ENCODE assay signal across 9 mouse cellular contexts in the genomic region with DNA sequence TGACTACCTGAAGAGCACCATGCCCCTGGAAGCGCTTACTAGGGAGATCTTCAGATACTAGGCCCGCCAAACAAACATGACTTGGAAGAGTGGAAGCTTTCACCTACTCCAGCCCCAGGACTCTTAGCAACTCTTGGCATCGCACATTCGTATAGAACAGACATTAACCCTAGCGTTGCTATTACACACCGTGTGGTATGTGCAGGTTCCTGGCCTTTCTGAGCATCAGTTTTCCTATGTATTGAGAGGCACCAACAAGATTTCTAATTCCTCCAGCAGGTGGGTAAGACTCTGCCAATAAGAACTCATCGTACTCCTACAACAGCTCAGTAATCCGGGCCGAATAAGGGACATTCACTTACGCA. TPM values are rescaled to one million over a fixed set of nuclear protein-coding genes. Genes with fewer than 3 reads are reported as not detected.
DNase-seq lines count a peak whose midpoint lies in the region; ATAC-seq and TF ChIP-seq lines count a peak whose summit lies in the region.
"Had no signal": no experiment of that assay in that cellular context is flagged by ENCODE, and none has a peak within 500 bp of the region (broad histone marks: within the 10 kb centered on the region; RNA-seq: fewer than 3 reads in every experiment).

No protein-coding gene starts in this region.

- peak overlapping the region; percentile 69 for H3K27ac ChIP-seq in embryonic facial prominence, embryonic 14.5 days (replicated peaks; ENCODE audit: low read depth, low read length)
- no peak overlapping the region for H3K27ac ChIP-seq in intestine, postnatal 0 days (ENCODE audit: low read depth, low read length)
- no peak overlapping the region for H3K27ac ChIP-seq in neural tube, embryonic 15.5 days (replicated peaks)

- peak overlapping the region; percentile 93 for H3K9ac ChIP-seq in embryonic facial prominence, embryonic 14.5 days (ENCODE audit: low read depth, low read length)
- peak overlapping the region; percentile 63; the same call in 1 of the 2 replicates for H3K9ac ChIP-seq in intestine, postnatal 0 days (ENCODE audit: low read depth, low read length)
- H3K9ac ChIP-seq in neural tube, embryonic 15.5 days (replicated peaks): peak overlapping the region; percentile 47

- H3K9me3 ChIP-seq in embryonic facial prominence, embryonic 14.5 days (ENCODE audit: control insufficient read depth, low read length): no peaks in the 10 kb centered on the region
- no peaks in the 10 kb centered on the region for H3K9me3 ChIP-seq in intestine, postnatal 0 days (ENCODE audit: control insufficient read depth)
- no peaks in the 10 kb centered on the region for H3K9me3 ChIP-seq in neural tube, embryonic 15.5 days (replicated peaks)

- peaks cover 16% of the 10 kb centered on the region for H3K36me3 ChIP-seq in embryonic facial prominence, embryonic 14.5 days (ENCODE audit: control insufficient read depth, insufficient read depth, low read length)
- H3K36me3 ChIP-seq in intestine, postnatal 0 days (ENCODE audit: control insufficient read depth, insufficient read depth): peaks cover 4% of the 10 kb centered on the region; the same call in 1 of the 2 replicates
- H3K36me3 ChIP-seq in neural tube, embryonic 15.5 days: no peaks in the 10 kb centered on the region

- peak; percentile 10 for ATAC-seq in embryonic facial prominence, embryonic 14.5 days (ENCODE audit: low read depth)
- ATAC-seq in intestine, postnatal 0 days: no peak
- ATAC-seq in neural tube, embryonic 15.5 days (ENCODE audit: low FRiP score): no peak

- H3K4me1 ChIP-seq in lung, adult 2 months (ENCODE audit: control insufficient read depth, insufficient read depth, low read length): peaks cover 11% of the 10 kb centered on the region
- peaks cover 47% of the 10 kb centered on the region for H3K4me1 ChIP-seq in embryonic facial prominence, embryonic 14.5 days (ENCODE audit: control insufficient read depth, insufficient read depth, low read length)
- peaks cover 5% of the 10 kb centered on the region; the same call in 1 of the 2 replicates for H3K4me1 ChIP-seq in intestine, postnatal 0 days (replicated peaks; ENCODE audit: control insufficient read depth, insufficient read depth, low read length)
- H3K4me1 ChIP-seq in neural tube, embryonic 15.5 days: peaks cover 47% of the 10 kb centered on the region

- 10% methylated on average over 10 of the region's 10 CpGs for WGBS in lung, adult 2 months
- 4% methylated on average over 9 of the region's 10 CpGs for WGBS in embryonic facial prominence, embryonic 14.5 days
- 18% methylated on average over 10 of the region's 10 CpGs for WGBS in intestine, postnatal 0 days
- WGBS in neural tube, embryonic 15.5 days: 13% methylated on average over 10 of the region's 10 CpGs

- H3K4me2 ChIP-seq in embryonic facial prominence, embryonic 14.5 days (ENCODE audit: low read depth, low read length): peak overlapping the region; percentile 74
- H3K4me2 ChIP-seq in intestine, postnatal 0 days (replicated peaks; ENCODE audit: low read depth): peak overlapping the region; percentile 88
- peak overlapping the region; percentile 79 for H3K4me2 ChIP-seq in neural tube, embryonic 15.5 days

- H3K4me3 ChIP-seq in lung, adult 2 months (replicated peaks; ENCODE audit: extremely low read depth, low read depth, low read length): peak overlapping the region; percentile 61
- H3K4me3 ChIP-seq in embryonic facial prominence, embryonic 14.5 days (ENCODE audit: low read depth, low read length): peak overlapping the region; percentile 85
- peak overlapping the region; percentile 76 for H3K4me3 ChIP-seq in intestine, postnatal 0 days (ENCODE audit: low read depth, low read length)
- H3K4me3 ChIP-seq in neural tube, embryonic 15.5 days (replicated peaks): peak overlapping the region; percentile 52

- intact Hi-C loops in gastrocnemius, postnatal 14 days (cut with DNase I; ENCODE audit: low total_unique reads): no loop called here

- no peak for TF ChIP-seq POLR2A in lung, adult 2 months (IDR thresholded peaks at IDR 0.05; ENCODE audit: borderline replicate concordance, extremely low read depth, low read depth, low read length)

- no peak for TF ChIP-seq CTCF in lung, adult 2 months (IDR thresholded peaks at IDR 0.05; ENCODE audit: insufficient read depth, low read length)
- TF ChIP-seq CTCF in intestine, postnatal 0 days (IDR thresholded peaks at IDR 0.05; ENCODE audit: low read depth): no peak

- DNase-seq in lung, adult 2 months: no peak
- DNase-seq in lung, postnatal 10 days: no peak
- DNase-seq in embryonic facial prominence, embryonic 14.5 days (ENCODE audit: low spot score): peak; percentile 51
- no peak for DNase-seq in gastrocnemius, postnatal 14 days
- no peak for DNase-seq in right cerebral cortex, postnatal 25 days
- DNase-seq in ovary, adult 18-20 months (ENCODE audit: low spot score): no peak

- no peaks in the 10 kb centered on the region for H3K27me3 ChIP-seq in embryonic facial prominence, embryonic 14.5 days (replicated peaks; ENCODE audit: control insufficient read depth, insufficient read depth, low read length)
- H3K27me3 ChIP-seq in intestine, postnatal 0 days (replicated peaks; ENCODE audit: control insufficient read depth, insufficient read depth, low read length): peaks cover 4% of the 10 kb centered on the region; the same call in 1 of the 2 replicates
- peaks cover 37% of the 10 kb centered on the region for H3K27me3 ChIP-seq in neural tube, embryonic 15.5 days (replicated peaks)

RNA-seq across cellular contexts. Expression of gene Ccdc102a, which starts 1.0 kb away (rescaled TPM):
- polyA plus RNA-seq in lung, adult 2 months (2012; rRNA removed): 19.0 and 21.2 TPM in 2 replicates
- 38.5 and 49.5 TPM in 2 replicates for polyA plus RNA-seq in embryonic facial prominence, embryonic 14.5 days (2014; fragmentation: Nextera tagmentation; extraction: Ambion mirVana)
- polyA plus RNA-seq in intestine, postnatal 0 days (2015; fragmentation: Nextera tagmentation; extraction: Ambion mirVana): 7.2 and 7.7 TPM in 2 replicates
- 6.2 and 13.2 TPM in 2 replicates for polyA plus RNA-seq in neural tube, embryonic 15.5 days (2015; fragmentation: Nextera tagmentation; extraction: Ambion mirVana)
- total RNA-seq in gastrocnemius, postnatal 14 days (2021): 10 to 100 TPM in 1 of 2 experiments, 1 to 10 TPM in 1; 7.1 to 10.9 TPM

RNA-seq across cellular contexts. Expression of gene Adgrg5, which starts 6.6 kb away (rescaled TPM):
- 4.8 and 5.3 TPM in 2 replicates for polyA plus RNA-seq in lung, adult 2 months (2012; rRNA removed)
- polyA plus RNA-seq in embryonic facial prominence, embryonic 14.5 days (2014; fragmentation: Nextera tagmentation; extraction: Ambion mirVana): 0.21 TPM in 2 replicates
- 1.3 and 1.5 TPM in 2 replicates for polyA plus RNA-seq in intestine, postnatal 0 days (2015; fragmentation: Nextera tagmentation; extraction: Ambion mirVana)
- polyA plus RNA-seq in neural tube, embryonic 15.5 days (2015; fragmentation: Nextera tagmentation; extraction: Ambion mirVana): 0.28 and 1.3 TPM in 2 replicates
- total RNA-seq in gastrocnemius, postnatal 14 days (2021): not detected
- total RNA-seq: gastrocnemius, postnatal 36 days had no signal

RNA-seq across cellular contexts. Expression of gene Dok4, which starts 40.8 kb away (rescaled TPM):
- polyA plus RNA-seq in lung, adult 2 months (2012; rRNA removed): 39.6 and 46.4 TPM in 2 replicates
- 30.6 and 31.6 TPM in 2 replicates for polyA plus RNA-seq in embryonic facial prominence, embryonic 14.5 days (2014; fragmentation: Nextera tagmentation; extraction: Ambion mirVana)
- polyA plus RNA-seq in intestine, postnatal 0 days (2015; fragmentation: Nextera tagmentation; extraction: Ambion mirVana): 51.0 and 52.1 TPM in 2 replicates
- polyA plus RNA-seq in neural tube, embryonic 15.5 days (2015; fragmentation: Nextera tagmentation; extraction: Ambion mirVana): 100 and 116 TPM in 2 replicates
- total RNA-seq in gastrocnemius, postnatal 14 days (2021): 1 to 10 TPM; 9.6 to 9.8 TPM

RNA-seq across cellular contexts. Expression of gene Adgrg1, which starts 57.6 kb away (rescaled TPM):
- polyA plus RNA-seq in lung, adult 2 months (2012; rRNA removed): 192 and 233 TPM in 2 replicates
- polyA plus RNA-seq in embryonic facial prominence, embryonic 14.5 days (2014; fragmentation: Nextera tagmentation; extraction: Ambion mirVana): 16.3 and 18.8 TPM in 2 replicates
- polyA plus RNA-seq in intestine, postnatal 0 days (2015; fragmentation: Nextera tagmentation; extraction: Ambion mirVana): 22.3 and 22.7 TPM in 2 replicates
- polyA plus RNA-seq in neural tube, embryonic 15.5 days (2015; fragmentation: Nextera tagmentation; extraction: Ambion mirVana): 80.9 and 96.9 TPM in 2 replicates
- 10 to 100 TPM; 21.4 to 38.2 TPM for total RNA-seq in gastrocnemius, postnatal 14 days (2021)

RNA-seq across cellular contexts. Expression of gene Polr2c, which starts 59.7 kb away (rescaled TPM):
- 81.9 and 105 TPM in 2 replicates for polyA plus RNA-seq in lung, adult 2 months (2012; rRNA removed)
- 121 and 129 TPM in 2 replicates for polyA plus RNA-seq in embryonic facial prominence, embryonic 14.5 days (2014; fragmentation: Nextera tagmentation; extraction: Ambion mirVana)
- polyA plus RNA-seq in intestine, postnatal 0 days (2015; fragmentation: Nextera tagmentation; extraction: Ambion mirVana): 70.4 and 75.1 TPM in 2 replicates
- polyA plus RNA-seq in neural tube, embryonic 15.5 days (2015; fragmentation: Nextera tagmentation; extraction: Ambion mirVana): 117 and 122 TPM in 2 replicates
- total RNA-seq in gastrocnemius, postnatal 14 days (2021): 10 to 100 TPM; 37.3 to 39.4 TPM
